Mouse (Mus musculus) cerebellum, adult 9-10 months (tissue): ENCODE measurements around the gene Trio.

Experiments used
- DNase-seq: peaks from one replicate; pipeline ENCODE4 v3.0.0; 2022

Trio gene

DNA sequence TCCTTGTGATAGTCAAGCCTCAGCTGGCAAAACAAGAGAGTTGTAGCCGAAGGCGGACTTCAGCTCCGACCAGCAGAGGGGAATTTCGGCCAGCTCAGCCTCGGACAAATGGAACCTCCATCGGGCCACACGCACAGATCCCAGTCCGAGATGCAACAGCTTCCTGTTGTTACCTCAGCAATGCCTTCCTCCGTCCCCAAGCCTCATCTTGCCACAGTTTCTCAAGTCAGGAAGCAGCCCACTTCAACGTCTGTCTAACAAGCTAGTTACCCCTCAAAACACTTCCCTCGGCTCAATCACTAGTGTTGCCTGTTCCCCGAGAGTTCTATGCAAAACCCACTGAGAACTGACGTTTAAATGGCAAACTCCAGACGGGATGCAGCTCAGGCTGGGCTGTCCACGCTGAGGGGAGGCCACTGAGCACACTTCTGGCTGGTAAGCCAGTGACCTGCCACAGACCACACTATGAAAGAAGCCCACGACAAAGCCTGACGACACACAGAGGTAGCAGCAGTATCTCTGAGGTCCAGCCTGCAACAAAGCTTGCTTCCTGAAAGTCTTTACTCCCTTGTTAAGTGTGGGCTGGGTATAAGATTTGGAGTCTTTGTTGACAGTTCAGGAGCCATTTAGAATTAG is 34.5 kb downstream of the Trio start:
- no peak for DNase-seq

DNA sequence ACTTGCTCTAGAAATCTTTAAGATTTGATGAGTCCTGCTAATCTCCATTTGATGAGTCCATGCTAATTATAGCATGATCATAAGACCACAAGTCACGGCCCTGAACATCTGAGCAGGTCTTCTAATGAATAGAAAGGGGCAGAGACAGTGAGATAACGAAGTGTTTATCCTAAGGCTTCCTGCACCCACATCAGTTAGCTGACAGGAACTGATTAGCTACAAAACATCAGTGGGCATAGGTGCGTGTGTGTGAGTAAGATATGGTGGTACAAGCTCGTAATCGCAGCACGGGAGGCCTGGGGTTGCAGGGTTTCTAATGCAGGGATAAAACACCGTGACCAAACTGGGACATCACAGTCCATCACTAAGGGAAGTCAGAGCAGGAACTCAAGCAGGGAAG is 37.7 kb downstream of the Trio start:
- no peak for DNase-seq

- no peak for DNase-seq
Measured at GRCm38 (mm10) chr15:27984881-27985280, 40.8 kb downstream of the Trio start.

DNA sequence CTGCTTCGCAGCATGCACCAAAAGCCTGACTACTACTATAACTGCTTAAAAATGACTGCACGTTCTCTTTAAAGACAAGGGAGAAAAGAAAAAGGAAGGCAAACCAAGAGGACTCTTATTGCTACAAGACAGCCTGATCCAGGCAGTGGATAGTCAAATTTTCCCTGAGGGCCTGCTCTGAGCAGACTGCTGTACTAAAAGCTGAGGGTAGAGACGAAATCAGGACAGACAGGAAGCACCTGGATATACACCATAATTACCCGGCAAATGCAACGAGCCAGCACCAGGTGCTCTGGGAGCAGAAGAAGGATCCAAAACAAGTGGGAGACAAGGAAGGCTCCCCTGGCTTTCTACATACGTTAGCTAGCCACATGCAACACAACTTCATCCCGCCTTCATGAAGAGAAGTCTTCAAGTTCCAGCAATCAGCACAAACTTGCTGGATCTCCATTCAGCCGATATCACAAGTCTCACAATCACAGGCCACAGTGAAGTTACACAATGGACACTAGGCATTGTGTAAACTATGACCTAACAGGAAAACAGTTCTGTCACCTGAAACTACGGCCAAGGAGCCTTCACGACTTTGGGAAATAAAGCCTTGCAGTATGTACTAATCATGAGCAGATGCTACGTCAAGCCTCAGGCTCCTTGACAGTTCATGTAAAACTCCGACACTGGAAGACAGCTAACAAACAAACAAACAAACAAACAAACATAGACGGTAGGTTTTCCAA is 43.7 kb downstream of the Trio start:
- no peak for DNase-seq

GRCm38 (mm10) chr15:27981258-27981657 is 44.4 kb downstream of the Trio start:
- DNase-seq = no peak

DNA sequence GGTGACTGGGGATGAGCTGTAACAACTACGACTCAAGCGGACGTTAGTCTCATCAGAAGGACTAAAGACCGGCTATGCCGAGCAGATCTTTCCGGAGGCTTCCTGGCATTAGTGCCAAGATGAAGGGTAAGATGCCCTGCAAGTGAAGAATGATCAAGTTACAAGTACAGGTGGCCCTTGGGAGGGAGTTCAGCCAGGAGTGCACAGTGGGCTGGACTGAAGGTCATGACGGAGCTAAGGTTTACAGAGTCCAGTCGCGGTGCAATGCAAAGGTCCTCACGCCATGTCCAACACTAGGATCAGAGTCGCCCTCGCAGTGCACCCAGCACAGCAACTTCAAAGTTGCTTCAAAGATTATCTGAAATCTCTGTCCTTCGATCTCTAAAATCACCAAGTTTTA is 45.2 kb downstream of the Trio start:
- no peak for DNase-seq

GRCm38 (mm10) chr15:27976950-27977349 is 48.7 kb downstream of the Trio start:
- DNase-seq = no peak

- DNase-seq = no peak
Measured at GRCm38 (mm10) chr15:27976366-27976765, 49.3 kb downstream of the Trio start.

- DNase-seq = no peak
Measured at GRCm38 (mm10) chr15:27974637-27975036, 51.0 kb downstream of the Trio start.

- no peak for DNase-seq
Measured at GRCm38 (mm10) chr15:27968183-27968582, 57.5 kb downstream of the Trio start.

DNA sequence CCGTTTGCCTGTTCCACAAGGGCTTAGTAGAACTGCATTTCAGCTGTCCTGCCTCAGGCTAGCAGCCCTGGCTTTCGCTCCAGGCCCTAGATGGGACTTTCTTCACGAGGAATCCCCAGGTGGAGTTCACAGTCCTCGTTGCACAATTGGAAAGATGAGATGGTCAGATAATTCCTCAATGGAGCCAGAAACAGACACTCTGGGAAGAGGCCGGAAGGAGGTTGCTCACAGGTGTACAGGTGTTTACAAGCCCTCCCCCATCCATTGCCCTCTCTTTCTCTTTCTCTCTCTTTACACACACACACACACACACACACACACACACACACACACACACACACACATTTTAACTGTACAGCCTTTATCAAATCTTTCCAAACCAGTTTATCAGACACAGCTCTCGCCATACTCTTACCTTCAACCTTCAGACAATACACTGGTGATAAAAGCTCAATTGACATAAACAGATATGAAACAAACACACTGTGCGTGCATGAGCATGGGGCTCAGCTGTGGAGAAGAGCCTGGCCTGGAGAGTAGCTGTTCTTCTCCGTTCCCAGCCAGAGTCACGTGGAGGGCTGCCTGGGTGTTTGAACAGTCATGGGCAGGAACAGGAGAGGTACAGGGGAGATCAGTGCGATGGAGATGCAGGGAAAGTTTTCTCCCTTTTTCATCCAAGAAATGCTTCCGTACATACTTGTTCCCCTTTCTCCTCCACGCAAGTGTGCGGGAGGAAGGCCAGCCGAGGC is 58.3 kb downstream of the Trio start:
- DNase-seq = no peak

DNA sequence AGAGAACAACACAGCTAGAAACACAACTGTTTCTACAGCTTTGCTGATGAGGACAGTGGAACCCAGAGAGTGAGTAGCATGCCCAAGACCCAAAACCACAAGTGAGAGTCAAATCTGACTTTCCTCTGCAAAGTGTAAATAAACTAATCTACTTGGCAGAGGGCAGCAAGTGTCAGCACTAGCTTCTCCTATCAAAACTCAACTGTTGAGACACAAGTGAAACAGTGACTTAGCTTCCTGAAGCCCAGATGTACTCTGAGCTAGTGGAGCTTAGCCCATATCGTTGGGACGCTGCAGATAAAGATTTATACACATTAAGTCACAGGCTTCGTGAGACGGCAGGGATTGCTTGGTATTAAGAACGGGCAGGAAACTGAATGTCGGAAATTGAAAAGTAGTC is 60.8 kb downstream of the Trio start:
- no peak for DNase-seq

- no peak for DNase-seq
Measured at GRCm38 (mm10) chr15:27963506-27963905, 62.1 kb downstream of the Trio start.

DNA sequence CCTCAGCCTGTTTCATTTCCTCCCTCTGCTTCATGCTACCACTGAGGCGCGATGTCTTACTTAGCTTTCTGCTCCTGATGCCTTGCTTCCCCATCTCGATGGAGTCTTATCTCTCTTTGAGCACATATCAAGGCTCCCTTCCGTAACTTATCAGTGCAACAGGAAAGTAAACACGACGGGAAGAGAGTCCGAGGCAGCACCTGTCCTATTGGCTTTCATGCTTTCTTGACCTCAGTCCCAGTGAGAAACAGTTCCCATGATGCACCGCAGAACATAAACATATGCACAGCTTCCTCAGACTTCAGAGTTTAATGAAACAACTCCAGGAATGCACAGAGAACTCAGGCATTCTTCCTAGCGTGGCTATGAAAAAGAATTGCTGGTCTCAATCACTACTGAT is 65.0 kb downstream of the Trio start:
- DNase-seq = no peak

DNA sequence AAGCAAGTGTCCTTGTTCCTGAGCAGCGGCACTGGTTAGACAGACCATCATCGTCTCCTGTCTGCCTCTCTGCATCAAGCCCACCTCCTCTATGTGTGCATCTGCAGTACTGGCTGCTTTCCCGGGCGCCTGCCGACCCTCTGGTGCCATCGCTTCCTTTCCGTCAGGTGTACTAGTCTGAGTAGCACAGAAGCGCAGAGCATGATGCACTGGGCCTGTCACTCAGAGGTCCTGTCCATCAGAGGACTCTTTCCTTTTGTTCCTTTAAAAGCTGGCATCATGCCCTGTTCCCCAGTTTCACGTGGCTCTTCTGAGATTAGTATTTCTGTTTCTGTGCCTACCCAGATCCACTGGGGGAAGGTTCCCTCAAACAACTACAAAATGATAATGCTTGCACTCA is 67.8 kb downstream of the Trio start:
- no peak for DNase-seq

GRCm38 (mm10) chr15:27955614-27956013 is 70.0 kb downstream of the Trio start:
- no peak for DNase-seq

DNA sequence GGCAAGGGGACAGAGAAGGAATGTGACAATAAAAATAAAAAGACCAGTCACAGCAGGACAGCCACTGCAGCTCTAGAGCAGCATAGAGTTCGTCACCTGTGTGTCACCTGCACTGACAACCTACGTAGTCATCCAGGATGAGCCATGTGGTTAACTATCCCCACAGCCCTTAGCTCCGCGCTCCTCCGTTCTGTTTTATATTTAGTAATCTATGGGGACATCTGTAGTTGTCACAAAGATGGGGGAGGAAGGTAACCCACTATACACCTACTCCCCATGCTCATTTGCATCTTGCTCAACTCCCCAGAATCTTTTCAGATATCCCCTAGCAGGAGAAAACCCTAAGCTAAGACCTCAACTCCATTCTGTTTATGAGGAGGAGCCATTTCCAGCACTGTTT is 71.3 kb downstream of the Trio start:
- no peak for DNase-seq

DNA sequence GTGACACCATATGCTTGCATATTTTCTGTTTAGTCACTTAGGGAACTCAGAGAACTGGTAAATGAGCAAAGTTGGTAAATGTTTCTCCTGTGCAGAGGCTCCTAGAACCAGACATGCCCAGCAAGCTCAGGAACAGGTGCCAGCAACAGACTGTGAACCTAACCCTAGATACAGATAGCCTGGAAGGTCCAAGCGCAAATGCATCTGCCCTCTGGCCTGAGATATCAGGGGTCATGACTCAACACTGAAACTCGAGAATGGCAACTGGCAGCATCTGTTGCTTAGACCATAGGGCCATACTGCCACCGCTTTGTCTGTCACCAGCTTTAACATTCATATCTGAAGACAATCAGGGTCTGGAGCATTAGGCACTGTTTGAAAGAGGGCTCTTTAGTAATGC is 72.1 kb downstream of the Trio start:
- DNase-seq = no peak

DNA sequence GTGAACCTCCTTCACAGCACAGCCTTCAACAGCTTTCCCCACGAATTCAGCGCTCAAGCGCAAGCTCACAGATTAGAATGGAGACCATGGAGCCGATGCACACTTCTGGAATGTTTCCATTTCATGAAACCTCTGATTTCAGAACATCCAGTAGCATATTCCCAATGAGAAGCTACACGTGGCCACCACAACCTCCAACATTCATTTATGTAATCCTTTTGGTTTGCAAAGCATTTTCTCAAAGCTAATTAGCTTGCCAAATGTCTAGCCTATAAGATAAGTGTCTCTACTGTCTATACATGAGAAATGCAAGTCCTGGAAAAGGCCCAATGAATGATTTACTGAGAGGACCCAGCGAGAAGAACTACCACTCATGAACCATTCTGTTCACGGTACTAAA is 74.5 kb downstream of the Trio start:
- no peak for DNase-seq

GRCm38 (mm10) chr15:27949196-27949595 is 76.5 kb downstream of the Trio start:
- DNase-seq = no peak

GRCm38 (mm10) chr15:27947880-27948279 is 77.8 kb downstream of the Trio start:
- DNase-seq = no peak

- no peak for DNase-seq
Measured at GRCm38 (mm10) chr15:27945570-27945969, 80.1 kb downstream of the Trio start.

DNA sequence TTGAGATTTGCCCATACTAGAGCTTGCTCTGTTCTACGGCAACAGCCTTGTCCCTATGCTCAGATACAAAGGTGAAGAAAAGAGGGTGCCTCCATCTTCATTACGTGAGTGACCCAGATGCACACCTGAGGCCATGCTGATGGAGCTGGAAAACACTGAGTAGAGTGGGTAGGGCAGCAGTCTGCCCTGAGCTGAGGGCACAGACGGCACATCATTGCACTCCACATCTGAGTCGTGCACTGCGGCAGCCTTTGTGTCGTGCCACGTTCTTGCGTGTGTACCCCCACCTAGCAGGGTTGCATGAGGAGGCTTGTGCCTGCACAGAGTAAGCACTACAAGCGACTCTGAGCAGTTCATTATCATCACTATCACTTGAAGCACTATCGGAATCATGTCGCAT is 80.8 kb downstream of the Trio start:
- DNase-seq = no peak
